Mouse (Mus musculus): Measurements from ENCODE around the gene Mdm2. TPM values are rescaled to one million over a fixed set of nuclear protein-coding genes. Genes with fewer than 3 reads are reported as not detected.

The Mdm2 gene
- polyA plus RNA-seq, 1 experiment: 37.2 TPM

DNA sequence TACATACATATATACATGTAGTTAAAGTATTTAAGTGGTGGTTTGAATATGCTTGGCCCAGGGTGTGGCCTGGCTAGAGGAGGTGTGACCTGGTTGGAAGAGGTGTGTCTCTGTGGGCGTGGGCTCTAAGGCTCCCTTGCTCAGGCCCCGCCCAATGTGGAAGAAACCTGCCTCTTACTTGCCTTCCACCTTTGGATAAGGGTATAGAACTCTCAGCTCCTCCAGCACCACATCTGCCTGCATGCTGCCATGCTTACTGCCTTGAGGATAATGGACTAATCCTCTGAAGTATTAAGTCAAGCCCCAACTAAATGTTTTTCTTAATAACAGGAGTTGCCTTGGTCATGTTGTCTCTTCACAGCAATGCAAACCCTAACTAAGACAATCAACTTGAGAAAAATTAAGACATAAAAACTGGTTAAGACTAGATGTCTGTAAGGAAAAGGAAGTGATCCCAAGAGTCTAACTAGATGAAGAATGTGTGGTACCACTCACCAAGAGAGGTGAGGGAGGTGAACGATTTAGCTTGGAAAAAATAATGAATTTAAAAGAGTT lies 12.9 kb downstream of the Mdm2 start:
- no peak for DNase-seq (ENCODE audit: low read depth in 1 of 2, low spot score in 2 of 2)
- no peak overlapping the region for H3K27ac ChIP-seq (ENCODE audit: insufficient read depth, low read length)
- H3K27me3 ChIP-seq (ENCODE audit: control insufficient read depth, insufficient read depth, low read length): no peaks in the 10 kb centered on the region
- no peak overlapping the region for H3K4me3 ChIP-seq (ENCODE audit: extremely low read depth, insufficient read depth, insufficient read length)
- peaks cover 60% of the 10 kb centered on the region for H3K36me3 ChIP-seq (ENCODE audit: control insufficient read depth, insufficient read depth, low read length)
- no peak for TF ChIP-seq POLR2A (IDR thresholded peaks at IDR 0.05; ENCODE audit: low read depth, low read length)
- no peak for TF ChIP-seq CTCF (IDR thresholded peaks at IDR 0.05; ENCODE audit: extremely low read depth, insufficient read depth, insufficient read length, insufficient replicate concordance)
- no peaks in the 10 kb centered on the region for H3K4me1 ChIP-seq (ENCODE audit: control insufficient read depth, insufficient read depth, insufficient read length)
- 97% methylated on average over 3 of the region's 3 CpGs for WGBS

DNA sequence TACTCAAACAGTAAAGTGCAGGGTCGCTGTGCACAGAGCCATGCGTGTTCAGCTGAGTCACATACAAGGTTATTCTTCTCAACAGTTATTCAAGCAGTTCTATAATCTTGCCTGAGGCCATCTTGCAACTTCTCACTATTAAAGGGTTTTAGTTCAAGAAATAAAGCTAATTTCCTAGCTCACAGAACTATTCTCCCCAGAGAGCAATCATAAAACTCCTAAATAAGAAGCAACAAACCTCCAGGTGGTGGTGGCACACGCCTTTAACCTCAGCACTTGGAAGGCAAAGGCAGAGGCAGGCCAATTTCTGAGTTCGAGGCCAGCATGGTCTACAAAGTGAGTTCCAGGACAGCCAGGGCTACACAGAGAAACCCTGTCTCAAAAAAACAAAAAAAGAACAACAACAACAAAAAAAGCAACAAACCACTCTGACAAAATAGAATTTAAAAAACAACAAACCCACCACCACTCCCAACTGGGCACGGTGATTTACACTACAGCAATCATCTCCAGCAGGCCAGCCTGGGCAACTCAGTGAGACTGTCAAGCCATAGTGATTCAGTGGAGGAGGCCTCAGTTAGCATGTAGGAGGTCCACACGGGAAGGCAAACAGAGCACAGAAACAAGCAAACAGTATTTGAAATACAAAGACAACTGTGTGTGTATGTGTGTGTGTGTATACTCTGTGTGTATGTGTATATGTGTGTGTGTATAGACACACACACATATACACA lies 13.6 kb downstream of the Mdm2 start:
- Histone ChIP-seq H3K27me3 (ENCODE audit: control insufficient read depth, insufficient read depth, low read length) (no peaks in the 10 kb centered on the region), H3K36me3 (ENCODE audit: control insufficient read depth, insufficient read depth, low read length) (peaks cover 65% of the 10 kb centered on the region), H3K4me3 (ENCODE audit: extremely low read depth, insufficient read depth, insufficient read length) (no peak overlapping the region), H3K4me1 (ENCODE audit: control insufficient read depth, insufficient read depth, insufficient read length) (no peaks in the 10 kb centered on the region), H3K27ac (ENCODE audit: insufficient read depth, low read length) (no peak overlapping the region)
- DNase-seq (ENCODE audit: low read depth in 1 of 2, low spot score in 2 of 2): no peak
- TF ChIP-seq POLR2A (IDR thresholded peaks at IDR 0.05; ENCODE audit: low read depth, low read length) (no peak), CTCF (IDR thresholded peaks at IDR 0.05; ENCODE audit: extremely low read depth, insufficient read depth, insufficient read length, insufficient replicate concordance) (no peak)
- 96% methylated on average over 6 of the region's 6 CpGs for WGBS

DNA sequence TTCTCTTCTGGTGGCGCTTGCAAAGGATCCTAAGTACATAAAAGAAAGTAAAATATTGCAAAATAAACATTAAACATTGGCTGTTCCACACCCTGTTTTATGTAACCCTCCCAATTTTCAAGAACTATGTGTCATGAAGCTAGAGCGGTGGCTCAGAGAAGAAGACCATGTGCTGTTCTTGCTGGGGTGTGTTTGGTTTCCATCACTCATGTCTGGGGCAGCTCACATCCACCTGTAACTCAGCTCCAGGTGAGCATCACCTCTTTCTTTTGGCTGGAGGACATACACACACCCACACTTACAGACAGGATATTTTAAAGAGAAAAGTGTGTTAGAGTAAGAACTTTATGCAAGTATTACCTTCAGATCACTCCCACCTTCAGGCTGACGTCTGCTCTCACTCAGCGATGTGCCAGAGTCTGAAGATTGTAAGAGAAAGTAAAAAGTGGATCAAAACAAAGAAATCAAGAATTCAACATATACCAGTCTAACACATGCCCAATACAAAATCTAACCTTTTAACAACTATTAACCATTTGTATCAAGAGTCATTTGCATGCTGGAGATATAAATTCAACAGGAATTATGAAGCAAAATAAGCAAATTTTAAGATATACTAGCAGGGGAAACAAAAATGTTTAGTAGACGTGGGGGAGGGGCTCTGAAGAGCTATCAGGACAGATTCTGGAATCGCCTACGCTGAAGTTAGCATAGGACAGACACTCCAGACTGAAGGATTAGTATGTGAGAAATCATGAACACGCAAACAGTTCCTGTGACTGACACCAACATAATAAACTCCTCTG lies 14.3 kb downstream of the Mdm2 start:
- DNase-seq (ENCODE audit: low read depth in 1 of 2, low spot score in 2 of 2): no peak
- TF ChIP-seq POLR2A (IDR thresholded peaks at IDR 0.05; ENCODE audit: low read depth, low read length) (no peak), CTCF (IDR thresholded peaks at IDR 0.05; ENCODE audit: extremely low read depth, insufficient read depth, insufficient read length, insufficient replicate concordance) (no peak)
- H3K27me3 ChIP-seq (ENCODE audit: control insufficient read depth, insufficient read depth, low read length): no peaks in the 10 kb centered on the region
- peaks cover 65% of the 10 kb centered on the region for H3K36me3 ChIP-seq (ENCODE audit: control insufficient read depth, insufficient read depth, low read length)
- WGBS: 94% methylated on average over 8 of the region's 8 CpGs
- H3K27ac ChIP-seq (ENCODE audit: insufficient read depth, low read length): no peak overlapping the region
- H3K4me3 ChIP-seq (ENCODE audit: extremely low read depth, insufficient read depth, insufficient read length): no peak overlapping the region
- no peaks in the 10 kb centered on the region for H3K4me1 ChIP-seq (ENCODE audit: control insufficient read depth, insufficient read depth, insufficient read length)

DNA sequence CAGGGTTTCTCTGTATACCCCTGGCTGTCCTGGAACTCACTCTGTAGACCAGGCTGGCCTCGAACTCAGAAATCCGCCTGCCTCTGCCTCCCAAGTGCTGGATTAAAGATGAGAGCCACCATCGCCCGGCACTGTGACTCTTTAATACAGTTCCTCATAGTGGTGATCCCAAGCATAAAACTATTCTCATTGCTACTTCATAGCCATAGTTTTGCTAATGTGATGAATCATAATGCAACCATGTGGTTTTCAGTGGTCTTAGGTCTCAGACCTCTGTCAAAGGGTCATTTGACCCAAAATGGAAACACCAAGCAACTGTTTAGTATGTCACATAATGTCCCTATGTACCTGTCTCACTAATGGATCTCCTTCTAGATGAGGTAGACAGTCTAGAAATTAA lies 15.0 kb downstream of the Mdm2 start:
- H3K36me3 ChIP-seq (ENCODE audit: control insufficient read depth, insufficient read depth, low read length): peaks cover 70% of the 10 kb centered on the region
- DNase-seq (ENCODE audit: low read depth in 1 of 2, low spot score in 2 of 2): no peak

DNA sequence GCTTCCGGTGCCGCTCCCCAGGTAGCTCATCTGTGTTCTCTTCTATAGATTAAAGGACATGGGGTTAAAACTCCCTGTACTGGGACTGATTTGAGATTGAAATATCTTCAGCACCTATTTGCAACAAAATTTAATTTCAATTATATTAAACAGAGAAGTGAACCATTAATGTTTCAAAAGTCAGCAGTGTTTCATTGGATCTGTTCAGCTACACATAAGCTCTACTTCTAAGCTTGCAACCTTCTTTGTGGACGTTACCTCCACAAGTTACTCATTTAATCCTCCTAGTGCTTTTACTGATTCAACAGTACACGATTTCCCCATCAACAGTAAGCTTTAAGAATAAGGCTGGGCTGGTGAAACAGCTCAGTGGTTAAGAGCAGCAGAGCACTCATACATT lies 15.5 kb downstream of the Mdm2 start:
- Histone ChIP-seq H3K27me3 (ENCODE audit: control insufficient read depth, insufficient read depth, low read length) (no peaks in the 10 kb centered on the region), H3K36me3 (ENCODE audit: control insufficient read depth, insufficient read depth, low read length) (peaks cover 70% of the 10 kb centered on the region), H3K27ac (ENCODE audit: insufficient read depth, low read length) (no peak overlapping the region), H3K4me1 (ENCODE audit: control insufficient read depth, insufficient read depth, insufficient read length) (no peaks in the 10 kb centered on the region), H3K4me3 (ENCODE audit: extremely low read depth, insufficient read depth, insufficient read length) (no peak overlapping the region)
- WGBS: 94% methylated on average over 4 of the region's 4 CpGs
- TF ChIP-seq CTCF (IDR thresholded peaks at IDR 0.05; ENCODE audit: extremely low read depth, insufficient read depth, insufficient read length, insufficient replicate concordance) (no peak), POLR2A (IDR thresholded peaks at IDR 0.05; ENCODE audit: low read depth, low read length) (no peak)
- no peak for DNase-seq (ENCODE audit: low read depth in 1 of 2, low spot score in 2 of 2)

More for the DNA sequence above, 15.0 kb downstream of the Mdm2 start:
- 94% methylated on average over 4 of the region's 4 CpGs for WGBS
- Histone ChIP-seq H3K27me3 (ENCODE audit: control insufficient read depth, insufficient read depth, low read length) (no peaks in the 10 kb centered on the region), H3K27ac (ENCODE audit: insufficient read depth, low read length) (no peak overlapping the region), H3K4me3 (ENCODE audit: extremely low read depth, insufficient read depth, insufficient read length) (no peak overlapping the region), H3K4me1 (ENCODE audit: control insufficient read depth, insufficient read depth, insufficient read length) (no peaks in the 10 kb centered on the region)
- TF ChIP-seq POLR2A (IDR thresholded peaks at IDR 0.05; ENCODE audit: low read depth, low read length) (no peak), CTCF (IDR thresholded peaks at IDR 0.05; ENCODE audit: extremely low read depth, insufficient read depth, insufficient read length, insufficient replicate concordance) (no peak)

DNA sequence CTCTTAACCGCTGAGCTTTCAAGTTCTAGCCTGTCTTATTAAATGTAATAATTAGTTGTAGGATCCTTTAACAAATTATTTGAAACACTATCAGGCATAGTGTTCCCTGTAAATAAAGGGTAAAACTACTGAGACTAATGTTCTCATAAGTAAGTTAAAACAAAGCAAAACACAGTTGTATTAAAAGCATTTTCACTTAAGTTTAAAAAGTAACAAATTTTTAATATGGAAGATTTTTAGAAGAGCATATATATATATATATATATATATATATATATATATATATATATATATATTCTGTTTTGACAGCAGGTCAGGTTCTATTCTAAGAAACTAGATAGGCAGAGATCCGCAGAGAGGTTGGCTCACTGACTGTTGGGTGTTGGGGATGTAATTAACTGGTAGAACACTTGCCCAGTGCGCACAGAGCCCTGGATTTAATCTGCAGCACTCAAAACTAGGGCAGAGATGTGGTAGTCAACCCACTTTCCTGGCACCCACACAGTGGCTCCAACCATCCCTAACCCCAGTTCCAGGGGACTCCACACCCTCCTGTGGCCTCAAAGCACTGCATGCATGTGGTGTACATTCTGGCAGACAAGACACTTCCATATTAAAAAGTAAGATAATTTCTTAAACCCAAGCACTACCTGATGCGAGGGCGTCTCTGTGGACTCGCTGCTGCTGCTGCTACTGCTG lies 16.2 kb downstream of the Mdm2 start:
- Histone ChIP-seq H3K27me3 (ENCODE audit: control insufficient read depth, insufficient read depth, low read length) (no peaks in the 10 kb centered on the region), H3K4me1 (ENCODE audit: control insufficient read depth, insufficient read depth, insufficient read length) (no peaks in the 10 kb centered on the region), H3K27ac (ENCODE audit: insufficient read depth, low read length) (no peak overlapping the region), H3K4me3 (ENCODE audit: extremely low read depth, insufficient read depth, insufficient read length) (no peak overlapping the region), H3K36me3 (ENCODE audit: control insufficient read depth, insufficient read depth, low read length) (peaks cover 67% of the 10 kb centered on the region)
- 94% methylated on average over 6 of the region's 6 CpGs for WGBS
- no peak for TF ChIP-seq POLR2A (IDR thresholded peaks at IDR 0.05; ENCODE audit: low read depth, low read length)
- no peak for TF ChIP-seq CTCF (IDR thresholded peaks at IDR 0.05; ENCODE audit: extremely low read depth, insufficient read depth, insufficient read length, insufficient replicate concordance)
- DNase-seq (ENCODE audit: low read depth in 1 of 2, low spot score in 2 of 2): no peak
